Mouse (Mus musculus): Measurements from ENCODE around the gene 1110051M20Rik. TPM values are rescaled to one million over a fixed set of nuclear protein-coding genes. Genes with fewer than 3 reads are reported as not detected.
A peak's percentile ranks its signal among the peaks of the same experiment; 100 is the strongest.

The 1110051M20Rik gene
- polyA plus RNA-seq, 1 experiment: 2.6 TPM

DNA sequence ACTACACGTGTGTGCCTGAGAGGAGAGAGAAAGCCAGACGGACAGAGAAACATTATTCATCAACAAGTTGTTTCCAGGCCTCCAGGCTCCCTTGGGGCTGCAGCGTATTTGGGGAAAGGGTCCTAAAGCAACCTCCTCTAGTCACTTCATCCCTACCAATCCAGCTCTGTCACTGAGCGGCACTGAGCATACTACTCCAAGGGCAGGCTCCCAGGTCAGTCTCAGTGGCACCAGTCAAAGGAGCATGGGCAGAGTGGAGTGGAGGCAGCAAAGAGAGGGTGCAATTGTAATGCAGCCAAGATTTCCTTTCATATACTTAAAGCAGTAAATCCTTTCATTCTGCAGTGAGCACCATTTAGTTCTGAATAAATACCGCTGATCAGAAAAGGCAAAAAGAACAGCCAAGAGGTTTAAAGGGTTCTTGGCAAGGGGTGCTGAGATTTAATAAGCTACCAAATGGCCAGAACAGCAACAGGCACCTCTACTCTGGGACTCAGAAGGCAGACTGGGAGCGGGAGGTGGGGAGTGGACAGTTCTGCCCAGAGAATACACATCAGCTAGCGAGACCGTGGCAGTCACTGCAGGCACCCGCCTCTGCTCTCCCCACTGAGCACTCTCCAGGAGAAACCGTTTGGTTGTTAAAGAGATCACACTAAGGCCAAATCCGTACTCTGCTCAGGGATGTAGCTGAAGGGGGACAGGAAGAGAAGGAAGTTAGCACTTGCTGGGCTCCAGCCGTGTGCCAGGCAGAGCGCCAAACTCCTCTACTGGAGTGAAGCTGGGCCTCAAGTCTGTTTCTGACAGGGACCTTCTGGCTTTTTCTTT, 159.9 kb downstream of the 1110051M20Rik start:
- Histone ChIP-seq H3K4me3 (replicated peaks) (no peak overlapping the region), H3K36me3 (replicated peaks; ENCODE audit: low read length) (no peaks in the 10 kb centered on the region), H3K9me3 (no peaks in the 10 kb centered on the region), H3K27me3 (replicated peaks) (peaks cover 6% of the 10 kb centered on the region), H3K4me1 (peaks cover 21% of the 10 kb centered on the region)
- no peak for TF ChIP-seq GATA1 (IDR thresholded peaks at IDR 0.05; ENCODE audit: borderline replicate concordance, low read length)
- no peak for TF ChIP-seq FLI1 (IDR thresholded peaks at IDR 0.05; ENCODE audit: low read length)

DNA sequence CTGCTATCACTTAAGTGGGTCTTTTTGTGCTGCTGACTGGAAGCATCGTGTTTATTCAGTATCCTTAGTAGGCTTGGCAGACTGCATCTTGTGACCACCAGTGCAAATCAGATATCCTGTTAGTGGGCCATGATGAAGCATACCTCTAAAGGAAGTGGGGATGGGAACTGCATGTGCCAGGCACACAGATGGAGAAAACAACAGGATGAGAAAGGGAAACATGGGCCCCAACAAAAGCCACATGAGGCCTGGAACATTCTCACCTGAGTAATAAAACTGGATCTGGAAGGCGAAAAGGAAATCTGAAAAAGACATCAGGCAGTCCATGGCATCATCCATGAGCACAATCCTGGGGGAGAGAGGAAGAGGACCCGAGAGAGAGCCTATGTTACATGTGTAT, 160.5 kb downstream of the 1110051M20Rik start:
- TF ChIP-seq FLI1 (IDR thresholded peaks at IDR 0.05; ENCODE audit: low read length): no peak
- TF ChIP-seq GATA1 (IDR thresholded peaks at IDR 0.05; ENCODE audit: borderline replicate concordance, low read length): no peak
- peaks cover under 1% of the 10 kb centered on the region for H3K36me3 ChIP-seq (replicated peaks; ENCODE audit: low read length)

DNA sequence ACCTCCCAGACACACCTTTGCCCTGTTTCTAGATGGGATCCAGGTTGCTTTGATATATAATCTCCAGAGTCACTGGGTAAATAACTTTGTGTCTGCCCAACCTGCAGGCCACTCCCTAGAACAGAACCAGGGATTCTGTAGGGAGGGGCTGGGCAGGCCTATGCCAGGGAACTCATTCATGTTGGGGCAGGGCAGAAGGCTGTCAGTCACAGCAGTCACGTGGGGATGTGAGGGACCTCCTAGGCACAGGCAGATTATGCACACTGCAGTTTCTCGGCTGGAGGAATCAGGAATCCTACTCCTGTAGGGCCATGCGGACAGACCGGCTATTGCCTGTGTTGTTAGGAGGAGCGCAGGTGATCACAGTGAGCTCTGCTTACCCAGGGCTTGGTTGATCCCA, 163.1 kb downstream of the 1110051M20Rik start:
- no peak overlapping the region for H3K4me3 ChIP-seq (replicated peaks)
- H3K27me3 ChIP-seq (replicated peaks): peaks cover 2% of the 10 kb centered on the region
- H3K36me3 ChIP-seq (replicated peaks; ENCODE audit: low read length): peaks cover 25% of the 10 kb centered on the region
- H3K9me3 ChIP-seq: no peaks in the 10 kb centered on the region
- TF ChIP-seq FLI1 (IDR thresholded peaks at IDR 0.05; ENCODE audit: low read length) (no peak), GATA1 (IDR thresholded peaks at IDR 0.05; ENCODE audit: borderline replicate concordance, low read length) (no peak)
- H3K4me1 ChIP-seq: peaks cover 21% of the 10 kb centered on the region

More for the DNA sequence above, 160.5 kb downstream of the 1110051M20Rik start:
- Histone ChIP-seq H3K9me3 (no peaks in the 10 kb centered on the region), H3K4me3 (replicated peaks) (no peak overlapping the region), H3K27me3 (replicated peaks) (peaks cover 6% of the 10 kb centered on the region), H3K4me1 (peaks cover 21% of the 10 kb centered on the region)

DNA sequence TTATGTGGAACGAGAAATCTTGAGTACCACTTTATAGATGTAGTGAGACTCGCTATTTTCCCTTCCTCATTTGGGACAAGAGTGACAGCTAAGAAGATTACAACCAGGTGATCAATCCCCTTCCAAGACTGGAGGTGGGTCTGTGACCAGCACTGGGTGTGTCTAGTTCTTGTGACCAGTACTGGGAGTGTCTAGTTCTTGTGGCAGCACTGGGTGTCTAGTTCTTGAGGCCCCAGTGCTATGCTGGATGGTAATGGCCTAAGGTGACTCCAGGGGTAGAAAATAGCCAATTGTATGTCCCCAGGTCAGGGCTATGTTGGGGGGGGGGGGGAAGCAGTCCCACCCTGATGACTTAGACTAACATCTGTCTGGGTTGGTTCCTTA, 165.1 kb downstream of the 1110051M20Rik start:
- Histone ChIP-seq H3K36me3 (replicated peaks; ENCODE audit: low read length) (peaks cover 45% of the 10 kb centered on the region), H3K4me3 (replicated peaks) (no peak overlapping the region), H3K27me3 (replicated peaks) (peaks cover under 1% of the 10 kb centered on the region), H3K4me1 (peaks cover 9% of the 10 kb centered on the region), H3K9me3 (no peaks in the 10 kb centered on the region)
- TF ChIP-seq GATA1 (IDR thresholded peaks at IDR 0.05; ENCODE audit: borderline replicate concordance, low read length): no peak
- no peak for TF ChIP-seq FLI1 (IDR thresholded peaks at IDR 0.05; ENCODE audit: low read length)

DNA sequence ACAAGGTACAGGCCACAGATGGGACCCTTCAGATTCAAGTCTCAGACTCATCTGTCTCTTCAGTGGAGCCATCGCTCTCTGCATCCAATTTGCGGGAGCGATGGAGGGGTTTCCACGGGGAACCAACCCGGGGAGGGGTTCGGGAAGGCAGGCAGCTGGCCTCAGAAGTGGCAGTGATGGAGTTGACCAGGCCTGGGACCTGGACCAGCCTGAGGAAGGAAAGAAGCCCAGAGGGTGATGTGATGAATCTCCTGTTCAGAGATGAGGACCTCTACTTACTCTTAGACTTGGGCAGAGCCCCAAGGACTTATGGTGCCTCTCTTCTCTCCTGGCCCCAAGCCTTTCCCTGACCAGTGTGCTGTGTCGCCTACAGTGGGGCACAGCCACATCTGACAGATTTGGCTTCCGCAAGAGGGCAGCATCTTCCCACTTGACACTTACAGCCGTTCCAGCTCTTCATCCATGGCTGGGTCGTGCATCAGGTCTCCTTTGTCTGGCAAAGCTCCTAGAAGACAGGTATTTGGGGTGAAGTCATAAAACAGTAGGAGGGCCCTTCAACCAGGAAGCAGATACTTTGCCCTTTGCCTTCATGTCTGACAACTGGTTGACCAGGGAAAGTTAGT, 165.6 kb downstream of the 1110051M20Rik start:
- Histone ChIP-seq H3K4me3 (replicated peaks) (no peak overlapping the region), H3K27me3 (replicated peaks) (no peaks in the 10 kb centered on the region), H3K36me3 (replicated peaks; ENCODE audit: low read length) (peaks cover 50% of the 10 kb centered on the region), H3K4me1 (peaks cover 4% of the 10 kb centered on the region), H3K9me3 (no peaks in the 10 kb centered on the region)
- no peak for TF ChIP-seq FLI1 (IDR thresholded peaks at IDR 0.05; ENCODE audit: low read length)
- TF ChIP-seq GATA1 (IDR thresholded peaks at IDR 0.05; ENCODE audit: borderline replicate concordance, low read length): no peak

DNA sequence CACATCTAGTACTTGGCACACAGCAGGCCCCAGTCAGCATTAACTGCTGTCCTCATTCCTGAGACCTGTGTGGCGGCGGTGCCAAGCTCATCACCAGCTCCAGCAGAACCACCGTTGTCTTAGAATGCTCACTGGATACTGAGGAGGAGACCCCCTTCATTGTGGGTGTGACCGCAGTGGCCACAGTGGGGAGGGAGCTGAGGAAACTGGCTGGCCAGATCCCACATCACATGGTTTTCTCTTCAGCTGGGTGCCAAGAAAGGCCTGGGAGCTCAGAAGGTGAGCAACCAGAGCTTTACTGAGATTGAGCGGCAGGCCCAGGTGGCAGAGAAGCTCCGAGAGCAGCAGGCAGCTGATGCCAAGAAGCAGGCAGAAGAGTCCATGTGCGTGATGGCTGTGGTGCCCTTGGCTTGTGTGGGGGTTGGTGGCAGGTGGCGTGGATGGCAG, 174.8 kb downstream of the 1110051M20Rik start:
- Histone ChIP-seq H3K36me3 (replicated peaks; ENCODE audit: low read length) (peaks cover 87% of the 10 kb centered on the region), H3K4me1 (peaks cover 38% of the 10 kb centered on the region), H3K9me3 (no peaks in the 10 kb centered on the region), H3K4me3 (replicated peaks) (no peak overlapping the region), H3K27me3 (replicated peaks) (no peaks in the 10 kb centered on the region)
- TF ChIP-seq GATA1 (IDR thresholded peaks at IDR 0.05; ENCODE audit: borderline replicate concordance, low read length) (no peak), FLI1 (IDR thresholded peaks at IDR 0.05; ENCODE audit: low read length) (no peak)

DNA sequence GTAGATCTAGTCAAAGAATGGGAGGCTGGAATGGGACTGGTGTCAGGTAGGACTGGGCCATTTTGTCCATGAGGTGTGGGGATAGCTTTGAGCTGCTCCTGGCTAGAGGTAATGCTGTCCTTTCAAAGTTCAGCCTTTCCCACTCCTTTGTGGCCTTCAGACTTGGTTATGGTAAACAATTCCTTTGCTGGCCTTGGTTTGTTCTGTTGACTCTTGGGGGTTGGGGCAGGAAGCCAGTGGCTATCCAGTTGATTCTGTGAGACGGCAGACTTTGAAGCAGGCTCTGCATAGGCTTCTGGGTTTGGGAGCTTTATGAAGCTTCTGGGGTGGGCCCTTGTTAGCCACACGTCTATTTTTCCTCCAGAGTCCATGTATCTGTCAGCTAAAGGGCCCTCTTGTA, 175.8 kb downstream of the 1110051M20Rik start:
- no peaks in the 10 kb centered on the region for H3K9me3 ChIP-seq
- H3K27me3 ChIP-seq (replicated peaks): no peaks in the 10 kb centered on the region
- H3K4me1 ChIP-seq: peaks cover 48% of the 10 kb centered on the region
- H3K4me3 ChIP-seq (replicated peaks): no peak overlapping the region
- H3K36me3 ChIP-seq (replicated peaks; ENCODE audit: low read length): peaks cover 76% of the 10 kb centered on the region
- TF ChIP-seq FLI1 (IDR thresholded peaks at IDR 0.05; ENCODE audit: low read length) (no peak), GATA1 (IDR thresholded peaks at IDR 0.05; ENCODE audit: borderline replicate concordance, low read length) (no peak)

DNA sequence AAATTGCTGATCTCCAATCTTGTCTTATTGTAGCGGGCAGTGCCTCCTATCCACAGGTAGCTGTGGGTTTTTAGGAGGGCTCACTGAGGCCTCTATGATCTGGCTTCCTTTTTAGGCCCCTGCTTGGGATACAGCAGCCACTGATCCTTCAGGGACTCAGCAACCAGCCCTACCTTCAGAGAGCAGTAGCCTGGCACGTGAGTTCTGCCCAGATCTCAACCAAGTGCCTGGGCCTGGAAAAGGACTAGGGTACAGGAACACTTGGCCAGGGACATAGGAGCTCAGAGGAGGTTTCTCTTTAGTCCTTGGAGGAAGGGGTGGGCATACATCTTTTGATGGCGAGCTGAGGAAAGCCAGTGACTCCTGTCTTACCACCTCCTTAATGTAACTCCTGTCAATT, 176.5 kb downstream of the 1110051M20Rik start:
- Histone ChIP-seq H3K36me3 (replicated peaks; ENCODE audit: low read length) (peaks cover 70% of the 10 kb centered on the region), H3K4me1 (peaks cover 49% of the 10 kb centered on the region), H3K4me3 (replicated peaks) (no peak overlapping the region), H3K27me3 (replicated peaks) (no peaks in the 10 kb centered on the region), H3K9me3 (no peaks in the 10 kb centered on the region)
- no peak for TF ChIP-seq GATA1 (IDR thresholded peaks at IDR 0.05; ENCODE audit: borderline replicate concordance, low read length)
- TF ChIP-seq FLI1 (IDR thresholded peaks at IDR 0.05; ENCODE audit: low read length): no peak

DNA sequence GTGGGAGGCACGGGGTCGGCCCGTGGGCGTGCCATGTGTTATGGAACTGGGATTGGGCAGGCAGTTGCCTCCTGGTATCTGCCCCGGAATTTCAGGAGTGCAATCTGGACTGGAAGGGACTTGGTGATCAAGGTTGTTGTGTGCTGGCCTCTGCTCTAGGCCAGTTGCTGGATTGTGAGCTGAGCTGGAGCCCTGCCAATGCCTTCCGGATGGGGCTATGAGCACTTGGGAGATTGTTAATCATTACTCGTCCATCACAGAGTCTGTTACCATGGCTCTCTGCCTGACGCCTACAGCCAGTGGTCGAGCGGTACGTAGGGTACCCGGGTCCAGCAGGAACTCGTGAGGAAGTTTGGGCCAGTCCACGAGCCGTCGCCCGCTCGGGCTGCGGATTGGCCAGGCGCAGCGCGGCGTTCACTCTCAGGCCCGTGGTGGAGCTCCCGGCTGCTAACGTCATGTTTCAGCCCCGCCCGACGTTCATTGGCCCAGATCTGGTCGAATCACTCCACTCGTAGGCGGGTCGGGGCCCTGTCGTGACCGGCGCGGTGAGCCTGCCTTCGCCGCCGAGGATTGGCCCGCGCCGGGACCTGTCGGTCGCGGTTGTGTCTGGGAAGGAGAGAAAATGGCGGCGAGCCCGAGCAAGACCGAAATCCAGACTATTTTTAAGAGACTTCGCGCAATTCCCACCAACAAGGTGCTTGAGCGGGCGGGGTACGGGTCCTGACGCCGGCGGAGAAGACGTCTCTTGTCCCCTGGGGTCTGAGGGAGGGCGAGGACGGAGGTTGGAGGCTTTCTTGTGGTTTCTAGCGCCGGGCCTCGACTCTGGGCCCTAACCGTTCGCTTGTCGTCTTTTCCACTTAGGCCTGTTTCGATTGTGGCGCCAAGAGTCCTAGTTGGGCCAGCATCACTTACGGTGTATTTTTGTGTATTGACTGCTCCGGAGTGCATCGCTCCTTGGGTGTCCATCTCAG, 179.5 kb downstream of the 1110051M20Rik start, which contains the start of gene Arfgap2:
TSS of gene Arfgap2 (plus strand) at position 264 of the 971 bp plus-strand sequence.
- TF ChIP-seq GATA1 (IDR thresholded peaks at IDR 0.05; ENCODE audit: borderline replicate concordance, low read length) (no peak), FLI1 (IDR thresholded peaks at IDR 0.05; ENCODE audit: low read length) (no peak)
- Histone ChIP-seq H3K4me1 (peaks cover 45% of the 10 kb centered on the region), H3K36me3 (replicated peaks; ENCODE audit: low read length) (peaks cover 39% of the 10 kb centered on the region), H3K27me3 (replicated peaks) (peaks cover 21% of the 10 kb centered on the region), H3K9me3 (no peaks in the 10 kb centered on the region), H3K4me3 (replicated peaks) (peak within 1 kb of the TSS; percentile 96)

Data from megakaryocyte, embryonic 14.5 days (primary cell).